Mouse (Mus musculus) naive thymus-derived CD4-positive, alpha-beta T cell, adult 2 months (primary cell): ENCODE measurements at regions not wholly inside any gene's neighbourhood (a gene's known extent, or its start where the extent isn't known, plus 50 kb on each side); places are given as distances from the start of the nearest gene placed in this dataset.

Experiments
- DNase-seq: peaks from one replicate; pipeline ENCODE4 v3.0.0-alpha.2; 2011; ENCODE audit warnings: low read depth

DNA sequence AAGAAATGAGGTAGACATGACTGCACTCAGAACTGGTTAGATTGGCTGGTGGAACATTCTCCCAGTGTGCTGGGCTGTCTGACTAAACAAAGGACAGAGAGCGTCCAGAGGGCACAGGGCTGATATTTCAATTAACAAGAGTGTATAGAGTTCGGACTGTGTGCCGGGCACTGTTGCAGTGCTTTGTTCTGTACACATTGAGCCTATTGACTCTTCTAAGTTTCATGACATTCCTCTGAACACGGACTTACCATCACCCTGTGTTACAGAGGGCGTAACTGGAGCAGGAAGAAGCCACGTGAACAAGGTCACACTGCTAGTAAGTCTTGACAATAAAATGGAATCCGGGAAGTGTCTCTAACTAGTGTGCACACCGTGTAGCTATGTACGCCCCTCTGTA, 92.1 kb upstream of the Barx2 start:
- DNase-seq: no peak

- no peak for DNase-seq
These were observed 93.1 kb upstream of the Barx2 start for GRCm38 (mm10) chr9:32006350-32006749.

DNA sequence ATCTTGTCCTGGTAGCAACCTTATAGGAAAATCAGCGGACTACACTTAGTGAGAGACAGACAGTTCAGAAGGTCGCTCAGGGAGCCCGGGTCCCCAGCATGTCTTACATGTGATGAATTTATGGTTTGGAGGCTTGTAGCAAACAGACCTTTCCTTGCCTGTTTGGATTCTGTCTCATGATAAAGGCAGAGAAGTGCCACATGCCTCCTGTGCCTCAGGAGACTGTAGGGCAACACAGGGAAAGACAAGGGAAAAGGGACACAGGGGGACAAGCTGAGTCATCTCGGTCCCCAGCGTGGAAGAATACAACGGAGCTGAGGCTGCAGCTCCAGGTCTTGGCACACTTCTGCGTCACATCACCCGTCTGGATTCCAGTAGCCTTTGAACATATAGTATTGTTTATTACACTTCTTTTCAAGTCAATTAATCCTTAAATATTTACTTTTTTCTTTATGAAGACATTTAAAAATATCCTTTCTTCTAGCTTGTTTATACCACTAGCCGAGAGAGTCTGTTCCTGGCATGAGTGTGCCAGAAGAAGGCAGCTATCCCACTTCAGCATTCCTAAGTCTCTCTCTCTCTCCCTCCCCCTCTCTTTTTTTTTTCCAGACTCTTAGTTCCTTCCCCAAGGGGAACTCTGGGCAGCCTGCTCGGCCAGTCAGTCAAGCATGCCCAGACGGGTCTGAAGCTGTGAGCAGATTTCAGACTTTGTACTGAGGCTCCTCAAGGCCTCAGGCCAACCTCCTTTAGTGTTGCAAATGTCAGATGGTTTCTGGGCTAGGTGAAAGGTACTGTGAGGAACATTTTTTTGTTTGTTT, 97.9 kb upstream of the Barx2 start:
- no peak for DNase-seq

DNA sequence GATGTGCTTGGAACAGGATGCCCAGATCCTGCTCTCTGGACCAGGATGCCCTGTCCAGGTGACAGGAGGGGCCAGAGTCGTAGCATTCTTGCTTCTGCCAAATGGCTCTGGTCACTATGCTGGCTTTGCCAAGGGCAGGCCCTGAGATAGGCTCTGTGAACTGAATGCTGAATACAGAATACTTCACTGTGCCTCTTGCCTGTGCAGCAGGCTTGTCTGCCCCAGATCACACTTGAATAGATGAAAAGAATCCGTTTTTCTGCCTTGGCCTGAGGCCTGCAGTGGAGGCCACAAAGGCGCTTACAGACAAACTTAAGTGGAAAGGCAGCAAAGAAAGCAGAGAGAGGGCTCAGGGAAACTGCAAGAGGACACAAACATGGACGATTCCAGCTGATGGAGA, 99.7 kb upstream of the Arhgap32 start:
- DNase-seq: no peak

GRCm38 (mm10) chr9:32018020-32018419, 97.9 kb upstream of the Arhgap32 start:
- DNase-seq: no peak

DNA sequence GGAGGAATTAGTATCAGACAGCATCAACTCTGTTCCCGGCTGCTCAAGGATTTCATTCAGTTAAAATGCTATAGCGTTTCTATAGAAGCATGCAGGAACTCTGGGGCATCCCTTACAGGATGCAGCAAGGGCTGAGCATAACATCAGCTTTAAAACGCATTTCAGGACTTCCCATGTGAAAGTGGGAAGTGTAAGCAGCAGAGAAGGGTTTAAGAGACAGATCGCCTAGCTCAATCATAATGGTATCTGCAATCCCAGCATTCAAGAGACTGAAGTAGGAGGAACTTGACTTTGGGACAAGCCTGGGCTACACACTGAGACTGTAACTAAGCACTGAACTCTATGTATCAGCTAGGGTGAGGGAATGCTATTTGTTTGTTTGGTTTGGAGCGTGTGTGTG, 96.2 kb upstream of the Arhgap32 start:
- no peak for DNase-seq

GRCm38 (mm10) chr9:32020942-32021731, 94.8 kb upstream of the Arhgap32 start:
- no peak for DNase-seq

DNA sequence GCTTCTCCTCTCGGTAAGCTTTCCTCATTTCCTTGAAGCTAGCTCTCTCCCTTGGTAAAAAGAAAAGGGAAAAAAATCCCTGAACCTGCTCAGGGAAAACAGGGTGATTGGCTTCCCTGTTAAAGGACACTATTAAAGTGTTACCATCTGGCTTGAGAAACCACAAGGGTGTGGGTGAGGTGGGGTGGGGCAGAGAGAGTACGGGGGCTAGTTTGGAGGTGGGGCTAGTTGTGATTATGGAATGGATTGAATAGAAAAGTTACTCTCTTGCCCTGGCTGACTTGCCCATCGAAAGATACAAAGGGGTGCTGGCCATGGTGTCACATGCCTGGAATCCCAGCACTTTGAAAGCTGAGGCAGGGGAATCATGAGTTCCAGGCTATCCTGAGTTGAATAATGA, 94.2 kb upstream of the Arhgap32 start:
- no peak for DNase-seq

- DNase-seq: no peak
These were observed 92.9 kb upstream of the Arhgap32 start for GRCm38 (mm10) chr9:32022996-32023395.

DNA sequence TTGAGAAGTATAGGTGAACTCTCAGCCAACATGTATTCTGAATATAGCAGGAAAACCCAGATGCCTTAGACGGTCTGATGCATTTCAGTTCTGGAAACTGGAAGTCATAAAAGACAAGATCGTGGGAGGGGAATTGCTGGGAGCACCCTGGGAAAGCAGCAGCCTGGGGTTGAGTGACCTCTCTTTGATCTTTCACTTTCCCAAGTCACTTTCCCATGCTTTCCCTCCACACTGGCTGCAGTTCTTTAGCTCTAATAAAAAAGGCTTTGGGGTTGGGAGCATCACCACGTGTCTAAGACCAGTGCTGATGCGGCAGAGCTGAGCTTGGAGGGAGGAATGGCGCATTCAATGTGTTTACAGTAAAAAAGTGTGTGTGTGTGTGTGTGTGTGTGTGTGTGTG, 91.2 kb upstream of the Arhgap32 start:
- DNase-seq: no peak

GRCm38 (mm10) chr9:32027962-32028361, 88.0 kb upstream of the Arhgap32 start:
- DNase-seq: no peak

DNA sequence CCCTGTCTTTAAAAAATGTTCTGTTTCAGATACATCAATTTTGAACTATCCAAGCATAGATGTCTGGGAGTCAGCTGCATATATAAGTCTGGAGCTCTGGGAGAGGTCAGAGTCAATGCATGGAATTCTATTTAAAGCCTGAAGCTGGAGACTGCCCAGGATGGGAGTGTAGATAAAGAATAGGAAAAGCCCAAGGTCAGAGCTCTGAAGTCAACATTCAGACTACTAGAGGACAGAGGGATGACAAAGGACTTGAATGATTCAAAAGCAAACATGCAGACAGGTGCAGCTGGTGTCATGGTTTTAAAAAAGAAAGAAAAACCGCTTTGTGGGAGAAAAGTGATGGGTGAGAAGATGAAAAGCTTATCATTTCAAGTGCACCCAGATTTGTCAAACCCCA, 86.9 kb upstream of the Arhgap32 start:
- DNase-seq: no peak

- no peak for DNase-seq
These were observed 86.2 kb upstream of the Arhgap32 start for GRCm38 (mm10) chr9:32029786-32030185.

- no peak for DNase-seq
These were observed 85.7 kb upstream of the Arhgap32 start for GRCm38 (mm10) chr9:32030203-32030602.

- DNase-seq: peak; percentile 3
These were observed 83.9 kb upstream of the Arhgap32 start for GRCm38 (mm10) chr9:32031950-32032453.

DNA sequence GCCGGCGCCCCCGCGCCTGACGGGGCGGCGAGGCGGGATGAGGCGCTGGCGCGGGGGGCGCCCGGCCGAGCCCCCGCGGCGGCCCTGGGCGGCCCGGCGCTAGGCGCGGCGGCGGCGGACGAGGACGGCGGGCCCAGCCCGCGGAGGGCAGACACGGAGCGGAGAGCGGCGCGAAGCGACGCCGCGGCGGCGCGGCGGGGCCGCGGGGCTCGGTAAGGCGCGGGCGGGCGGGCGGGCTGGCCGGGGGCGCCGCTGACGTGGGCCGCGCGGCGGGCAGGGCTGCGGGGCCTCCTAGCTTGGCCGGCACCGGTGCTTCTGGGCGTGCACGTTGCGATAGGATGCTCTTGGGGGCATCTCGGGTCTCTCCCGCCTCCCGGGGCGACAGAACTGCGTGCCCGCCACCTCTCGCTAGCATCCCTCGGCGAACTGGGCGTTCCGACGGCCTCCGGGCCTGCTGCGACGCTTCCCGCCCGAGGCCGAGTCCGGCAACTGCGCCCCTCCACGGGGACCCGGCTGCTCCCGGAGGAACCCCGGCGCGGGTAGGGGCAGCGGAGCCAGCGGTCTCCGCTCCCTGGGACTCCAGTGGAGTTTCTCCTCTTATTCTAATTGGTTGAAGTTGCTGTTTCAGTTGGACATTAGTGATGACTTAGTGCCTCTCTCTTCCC, 83.3 kb upstream of the Arhgap32 start:
- DNase-seq: no peak

DNA sequence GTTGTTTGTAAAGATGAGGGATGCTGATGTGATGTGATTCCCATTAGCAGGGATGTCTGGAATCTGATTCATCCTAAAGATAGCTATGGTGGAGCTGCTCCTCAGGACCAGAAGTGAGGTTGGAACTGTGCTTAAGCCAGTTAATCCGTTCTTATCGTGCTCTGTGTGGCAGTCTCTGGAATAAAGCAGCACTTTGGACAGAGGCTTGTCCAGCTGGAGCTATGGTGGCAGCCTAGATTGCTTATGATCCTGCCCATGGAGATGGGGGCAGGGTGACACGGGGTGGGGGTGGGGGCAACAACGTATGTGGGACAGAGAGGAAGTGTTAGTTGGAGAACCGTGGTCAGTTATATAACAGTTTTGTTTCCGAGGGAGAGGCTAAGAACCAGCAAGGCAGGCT, 82.0 kb upstream of the Arhgap32 start:
- DNase-seq: no peak

- DNase-seq: no peak
These were observed 75.9 kb upstream of the Arhgap32 start for GRCm38 (mm10) chr9:32039999-32040398.

DNA sequence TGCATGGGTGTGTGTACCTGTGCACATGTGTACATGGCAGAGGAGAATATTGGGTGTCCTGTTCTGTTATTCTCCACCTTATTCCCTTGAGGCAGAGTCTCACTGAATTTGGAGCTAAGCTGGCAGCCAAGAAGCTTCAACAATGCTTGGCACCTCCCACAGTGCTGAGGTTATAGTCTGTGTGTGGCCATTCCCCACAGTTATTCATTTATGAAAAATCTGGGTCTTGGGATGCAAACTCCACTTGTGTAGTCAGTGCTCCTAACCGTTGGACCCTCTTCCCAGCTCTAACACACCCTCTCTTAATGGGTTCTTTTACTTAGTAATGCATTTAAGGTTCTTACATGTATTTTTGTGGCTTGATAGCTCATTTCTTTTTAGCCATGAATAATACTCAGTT, 72.6 kb upstream of the Arhgap32 start:
- DNase-seq: no peak

- no peak for DNase-seq
These were observed 69.1 kb upstream of the Arhgap32 start for GRCm38 (mm10) chr9:32046791-32047190.

DNA sequence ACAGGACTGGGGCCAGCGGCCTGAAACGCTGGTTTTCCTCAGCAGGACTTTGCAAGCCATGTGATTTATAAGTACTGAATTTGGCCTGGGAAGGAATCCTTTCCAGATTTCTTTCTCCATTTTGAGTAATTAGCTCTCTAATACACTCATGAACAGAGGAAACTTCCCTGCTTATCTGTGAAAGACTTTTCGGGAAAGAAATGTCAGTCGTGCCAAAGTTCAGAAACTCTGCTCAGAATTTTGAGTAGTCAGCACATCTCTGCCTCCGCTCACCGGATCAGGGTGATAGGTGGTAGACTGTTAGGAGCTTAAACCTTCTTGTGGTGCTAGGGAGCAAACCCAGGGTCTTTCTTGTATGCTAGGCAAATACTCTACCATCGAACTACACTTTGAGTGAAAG, 67.0 kb upstream of the Arhgap32 start:
- no peak for DNase-seq

DNA sequence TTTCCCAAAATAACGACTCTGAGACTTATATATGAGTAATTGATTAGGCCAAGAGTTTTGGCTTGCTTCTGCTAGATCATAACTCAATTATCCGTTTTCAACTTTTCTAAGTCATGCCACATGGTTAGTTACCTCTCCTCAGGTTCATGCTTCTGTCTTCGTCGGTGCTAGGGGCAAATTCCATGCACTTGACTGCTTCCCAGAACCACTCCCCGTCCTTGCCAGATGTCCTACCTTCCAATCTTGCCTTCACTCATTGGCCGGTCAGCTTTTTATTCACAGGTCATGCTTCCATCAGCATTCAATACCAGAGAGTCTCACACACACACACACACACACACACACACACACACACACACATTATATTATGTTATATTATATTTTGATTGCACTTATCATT, 66.4 kb upstream of the Arhgap32 start:
- no peak for DNase-seq
